Mouse (Mus musculus): ENCODE measurements around the gene Ccl24. TPM values are rescaled to one million over a fixed set of nuclear protein-coding genes. Genes with fewer than 3 reads are reported as not detected.

The Ccl24 gene
- not detected for polyA plus RNA-seq (2012; fragmentation: generic; extraction: Trizol)

DNA sequence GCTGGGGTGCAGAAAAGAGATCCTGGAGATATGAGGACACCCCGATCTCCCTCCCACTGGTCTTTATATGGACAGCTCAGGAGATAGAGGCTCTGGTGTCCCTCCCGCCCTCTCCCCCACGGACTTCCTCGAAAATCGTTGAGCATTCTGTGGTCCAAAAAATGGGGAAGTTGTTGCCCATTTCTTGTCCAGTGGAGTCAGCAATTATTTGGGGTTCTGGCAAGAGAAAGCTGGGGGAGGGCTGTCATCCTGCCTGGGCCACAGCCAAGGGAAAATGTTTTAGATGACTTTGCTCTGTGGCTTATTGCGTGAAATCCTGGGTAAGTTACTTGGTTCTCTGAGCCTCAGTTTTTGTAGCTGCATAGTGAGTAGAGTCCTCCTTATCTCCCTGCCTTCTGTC is at the start of gene Ccl24:
TSS of gene Ccl24 (minus strand) at position 44 of the 400 bp plus-strand sequence.

DNA sequence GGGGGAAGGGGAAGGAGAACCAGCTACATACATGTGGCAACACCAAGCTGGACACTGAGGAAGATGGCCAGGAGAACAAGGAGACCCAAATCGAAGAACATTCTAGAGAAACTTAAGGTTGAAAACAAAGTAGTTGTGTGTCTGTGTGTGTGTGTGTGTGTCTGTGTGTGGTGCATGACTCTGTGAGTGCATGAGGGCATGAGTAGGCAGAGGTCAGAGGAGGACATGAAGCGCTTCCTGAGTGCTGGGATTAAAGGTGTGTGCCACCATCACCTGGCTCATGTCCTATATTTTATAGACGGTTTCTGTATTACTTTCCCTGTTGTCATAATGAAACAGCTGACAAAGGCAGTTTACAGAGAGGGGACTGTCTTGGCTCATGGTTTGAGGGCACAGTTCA is 9.4 kb downstream of the Ccl24 start, which contains the start of gene Ccl26:
TSS of gene Ccl26 (minus strand) at position 101 of the 400 bp plus-strand sequence.

DNA sequence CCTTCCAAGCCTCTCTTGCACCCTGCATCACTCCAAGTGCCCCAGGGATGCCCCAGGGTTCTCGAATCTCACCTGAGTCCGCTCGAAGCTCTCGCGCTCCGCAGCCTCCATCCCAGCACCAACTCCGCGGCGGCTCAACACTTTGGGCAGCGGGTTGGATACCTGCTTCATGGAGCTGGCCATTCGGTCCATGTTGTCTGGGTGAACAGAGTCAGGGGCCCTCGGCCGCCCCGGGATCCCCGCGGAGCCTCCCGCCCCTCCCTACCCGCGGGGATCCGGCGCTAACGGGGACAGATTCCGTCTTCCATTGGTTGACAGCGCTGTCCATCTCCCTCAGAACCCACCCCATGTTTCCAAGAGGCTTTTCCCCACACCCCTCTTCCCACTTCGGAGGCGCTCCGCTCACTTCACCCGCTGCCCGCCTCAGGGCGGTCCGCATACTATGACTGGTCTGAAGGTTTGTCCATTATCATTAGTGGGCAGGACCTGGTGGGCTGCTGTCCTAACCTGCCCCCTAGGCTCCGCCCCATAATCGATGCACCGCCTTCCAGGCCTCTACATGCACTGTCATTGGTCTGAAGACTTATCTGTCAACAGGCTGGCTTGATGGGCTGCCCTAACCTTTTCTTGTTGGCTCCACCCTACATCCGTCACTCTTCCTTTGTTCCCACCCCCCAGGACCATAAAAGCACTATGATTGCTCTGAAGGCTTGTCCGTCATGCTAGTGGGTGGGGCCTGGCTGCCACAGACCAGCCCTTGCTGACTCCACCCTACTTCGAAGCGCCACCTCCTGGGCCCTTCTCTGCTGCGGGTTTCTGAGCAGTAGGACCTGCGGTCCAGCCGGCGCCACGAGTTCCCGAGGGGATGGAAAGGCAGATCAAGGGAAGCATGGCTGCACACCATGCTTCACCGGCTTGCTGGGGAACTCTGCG is 27.7 kb downstream of the Ccl24 start, which contains the start of gene Hip1:
TSS of gene Hip1 (minus strand) at position 256 of the 933 bp plus-strand sequence.

Other genes with a start within 250 kb of the Ccl24 start
- not detected for gene Fkbp6, start 223.0 kb downstream of the Ccl24 start, polyA plus RNA-seq (2012; fragmentation: generic; extraction: Trizol)
- gene Trim50, start 219.8 kb downstream of the Ccl24 start, polyA plus RNA-seq (2012; fragmentation: generic; extraction: Trizol) = not detected
- 10 to 100 TPM; 24.2 to 33.1 TPM for gene Nsun5, start 203.1 kb downstream of the Ccl24 start, polyA plus RNA-seq (2012; fragmentation: generic; extraction: Trizol)
- 10 to 100 TPM in 1 of 2 experiments, 1 to 10 TPM in 1; 5.6 to 13.6 TPM for gene Pom121, start 178.5 kb downstream of the Ccl24 start, polyA plus RNA-seq (2012; fragmentation: generic; extraction: Trizol)
- gene Hip1, start 27.9 kb downstream of the Ccl24 start, polyA plus RNA-seq (2012; fragmentation: generic; extraction: Trizol) = 10 to 100 TPM in 1 of 2 experiments, 1 to 10 TPM in 1; 7.4 to 16.2 TPM
- not detected for gene Ccl26, start 9.5 kb downstream of the Ccl24 start, polyA plus RNA-seq (2012; fragmentation: generic; extraction: Trizol)
- gene Rhbdd2, start 59.6 kb upstream of the Ccl24 start, polyA plus RNA-seq (2012; fragmentation: generic; extraction: Trizol) = 10 to 100 TPM in 1 of 2 experiments, 1 to 10 TPM in 1; 7.8 to 14.4 TPM
- gene Por, start 97.0 kb upstream of the Ccl24 start, polyA plus RNA-seq (2012; fragmentation: generic; extraction: Trizol) = 10 to 100 TPM; 61.0 to 74.2 TPM
- 100 to 1,000 TPM in 1 of 2 experiments, 10 to 100 TPM in 1; 50.4 to 118 TPM for gene Tmem120a, start 171.4 kb upstream of the Ccl24 start, polyA plus RNA-seq (2012; fragmentation: generic; extraction: Trizol)
- gene Styxl1, start 205.3 kb upstream of the Ccl24 start, polyA plus RNA-seq (2012; fragmentation: generic; extraction: Trizol) = under 1 TPM; 0.05 to 0.77 TPM
- 100 to 1,000 TPM; 352 to 529 TPM for gene Mdh2, start 205.4 kb upstream of the Ccl24 start, polyA plus RNA-seq (2012; fragmentation: generic; extraction: Trizol)
- gene Srrm3, start 233.8 kb upstream of the Ccl24 start, polyA plus RNA-seq (2012; fragmentation: generic; extraction: Trizol) = under 1 TPM in 1 of 2 experiments, not detected in 1; 0.01 TPM